In the genomic region with DNA sequence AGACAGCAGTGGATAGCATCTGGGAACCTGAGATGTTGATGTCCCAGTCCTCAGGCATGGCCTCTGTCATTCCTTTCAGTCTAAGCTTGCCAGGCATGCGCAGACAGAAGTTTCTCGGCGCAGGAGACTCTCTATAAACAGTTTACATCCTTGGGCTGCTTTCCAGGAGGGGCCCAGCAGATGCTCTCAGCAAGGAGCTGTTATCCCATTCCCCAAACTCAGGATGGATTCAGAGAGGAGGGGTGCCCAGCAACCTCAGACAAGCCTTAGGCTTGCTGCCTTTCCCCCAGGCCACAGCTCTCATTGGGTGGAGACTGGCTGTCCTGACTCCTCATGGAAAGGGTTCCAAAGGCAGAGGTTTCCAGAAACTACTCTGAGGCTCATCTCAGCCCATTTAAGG, we compare ENCODE assay signal across 18 mouse cellular contexts. TPM values are rescaled to one million over a fixed set of nuclear protein-coding genes. Genes with fewer than 3 reads are reported as not detected.
A peak's percentile ranks its signal among the peaks of the same experiment; 100 is the strongest.
DNase-seq lines count a peak whose midpoint lies in the region; ATAC-seq and TF ChIP-seq lines count a peak whose summit lies in the region.
"Had no signal": no experiment of that assay in that cellular context is flagged by ENCODE, and none has a peak within 500 bp of the region (broad histone marks: within the 10 kb centered on the region; RNA-seq: fewer than 3 reads in every experiment).

No protein-coding gene starts in this region.

- H3K36me3 ChIP-seq in lung, embryonic 14.5 days (ENCODE audit: insufficient read depth), result peaks cover 7% of the 10 kb centered on the region; the same call in 1 of the 2 replicates
- H3K36me3 ChIP-seq in intestine, postnatal 0 days (ENCODE audit: control insufficient read depth, insufficient read depth), result 0 out of 2 replicates have a peak, but pooled peaks cover 3% of the 10 kb centered on the region
- no peaks in the 10 kb centered on the region for H3K36me3 ChIP-seq in forebrain, embryonic 16.5 days (ENCODE audit: control insufficient read depth, insufficient read depth)
- H3K36me3 ChIP-seq: midbrain, embryonic 12.5 days had no signal

- peak overlapping the region; percentile 96; the same call in 1 of the 2 replicates for H3K27ac ChIP-seq in lung, embryonic 14.5 days (ENCODE audit: low read depth)
- peak overlapping the region; percentile 64 for H3K27ac ChIP-seq in intestine, postnatal 0 days (ENCODE audit: low read depth, low read length)
- no peak overlapping the region for H3K27ac ChIP-seq in forebrain, embryonic 16.5 days (ENCODE audit: low read length)
- H3K27ac ChIP-seq: midbrain, embryonic 12.5 days had no signal

- H3K27me3 ChIP-seq in lung, embryonic 14.5 days (ENCODE audit: insufficient read depth, low read length), result no peaks in the 10 kb centered on the region
- H3K27me3 ChIP-seq in intestine, postnatal 0 days (replicated peaks; ENCODE audit: control insufficient read depth, insufficient read depth, low read length), result no peaks in the 10 kb centered on the region
- no peaks in the 10 kb centered on the region for H3K27me3 ChIP-seq in forebrain, embryonic 16.5 days (replicated peaks; ENCODE audit: control insufficient read depth, insufficient read depth, low read length)

- no peak for TF ChIP-seq CTCF in lung, embryonic 14.5 days (IDR thresholded peaks at IDR 0.05; ENCODE audit: low read depth)
- no peak for TF ChIP-seq CTCF in lung, adult 2 months (IDR thresholded peaks at IDR 0.05; ENCODE audit: insufficient read depth, low read length)
- no peak for TF ChIP-seq CTCF in intestine, postnatal 0 days (IDR thresholded peaks at IDR 0.05; ENCODE audit: low read depth)

- peaks cover 5% of the 10 kb centered on the region; the same call in 1 of the 2 replicates for H3K9me3 ChIP-seq in lung, embryonic 14.5 days (ENCODE audit: low read depth, low read length)
- H3K9me3 ChIP-seq in intestine, postnatal 0 days (ENCODE audit: control insufficient read depth), result no peaks in the 10 kb centered on the region
- no peaks in the 10 kb centered on the region for H3K9me3 ChIP-seq in forebrain, embryonic 16.5 days (ENCODE audit: control insufficient read depth, low read length)

- ATAC-seq in lung, embryonic 14.5 days (ENCODE audit: insufficient read depth), result peak; percentile 34; the same call in 1 of the 2 replicates
- ATAC-seq in intestine, postnatal 0 days, result no peak
- ATAC-seq in forebrain, embryonic 16.5 days, result no peak
- ATAC-seq: forebrain, postnatal 0 days; liver, postnatal 0 days had no signal

- peak; percentile 92 for DNase-seq in lung, embryonic 14.5 days
- DNase-seq in lung, adult 2 months, result no peak
- DNase-seq in lung, postnatal 14 days, result peak; percentile 65
- DNase-seq in yolk sac, embryonic 10.5 days (ENCODE audit: low spot score), result peak; percentile 32
- DNase-seq in layer of hippocampus, adult 18-20 months (ENCODE audit: low spot score in 2 of 2), result no peak
- no peak for DNase-seq in kidney, postnatal 4 days
- DNase-seq: cerebellum, adult 2 months; forebrain, postnatal 0 days; gastrocnemius, postnatal 14 days; heart, postnatal 36 days; kidney, postnatal 14 days; layer of hippocampus, postnatal 36 days; left cerebral cortex, postnatal 4 days; liver, postnatal 0 days; thymus, adult 2 months had no signal

- H3K4me2 ChIP-seq in lung, embryonic 14.5 days, result no peak overlapping the region
- no peak overlapping the region for H3K4me2 ChIP-seq in intestine, postnatal 0 days (replicated peaks; ENCODE audit: low read depth)
- no peak overlapping the region for H3K4me2 ChIP-seq in forebrain, embryonic 16.5 days (ENCODE audit: low read length)
- H3K4me2 ChIP-seq: midbrain, embryonic 12.5 days had no signal

- H3K9ac ChIP-seq in lung, embryonic 14.5 days, result no peak overlapping the region
- H3K9ac ChIP-seq in intestine, postnatal 0 days (ENCODE audit: low read depth, low read length), result no peak overlapping the region
- H3K9ac ChIP-seq in forebrain, embryonic 16.5 days (replicated peaks; ENCODE audit: low read depth, low read length), result no peak overlapping the region
- H3K9ac ChIP-seq: forebrain, postnatal 0 days; liver, postnatal 0 days; midbrain, embryonic 12.5 days had no signal

- H3K4me3 ChIP-seq in lung, embryonic 14.5 days (ENCODE audit: low read depth, low read length), result no peak overlapping the region
- no peak overlapping the region for H3K4me3 ChIP-seq in lung, adult 2 months (replicated peaks; ENCODE audit: extremely low read depth, low read depth, low read length)
- no peak overlapping the region for H3K4me3 ChIP-seq in intestine, postnatal 0 days (ENCODE audit: low read depth, low read length)
- no peak overlapping the region for H3K4me3 ChIP-seq in forebrain, embryonic 16.5 days (replicated peaks; ENCODE audit: low read length)
- H3K4me3 ChIP-seq: midbrain, embryonic 12.5 days had no signal

- H3K4me1 ChIP-seq in lung, embryonic 14.5 days (ENCODE audit: insufficient read depth), result peaks cover 21% of the 10 kb centered on the region
- H3K4me1 ChIP-seq in lung, adult 2 months (ENCODE audit: control insufficient read depth, insufficient read depth, low read length), result peaks cover 9% of the 10 kb centered on the region; the same call in 1 of the 2 replicates
- H3K4me1 ChIP-seq in intestine, postnatal 0 days (replicated peaks; ENCODE audit: control insufficient read depth, insufficient read depth, low read length), result peaks cover 21% of the 10 kb centered on the region
- peaks cover 19% of the 10 kb centered on the region for H3K4me1 ChIP-seq in forebrain, embryonic 16.5 days (replicated peaks; ENCODE audit: control insufficient read depth, insufficient read depth, low read length)

- WGBS in lung, embryonic 14.5 days, result 22% methylated on average over 3 of the region's 3 CpGs
- 44% methylated on average over 3 of the region's 3 CpGs for WGBS in lung, adult 2 months
- WGBS in intestine, postnatal 0 days, result 54% methylated on average over 3 of the region's 3 CpGs
- WGBS in forebrain, embryonic 16.5 days, result 71% methylated on average over 3 of the region's 3 CpGs

- no peak for TF ChIP-seq POLR2A in lung, adult 2 months (IDR thresholded peaks at IDR 0.05; ENCODE audit: borderline replicate concordance, extremely low read depth, low read depth, low read length)

RNA-seq across cellular contexts. Expression of gene Traf3ip2, which starts 1.5 kb away (rescaled TPM):
- 27.9 TPM in 2 replicates for polyA plus RNA-seq in lung, embryonic 14.5 days (2014; fragmentation: Nextera tagmentation; extraction: Ambion mirVana)
- polyA plus RNA-seq in lung, adult 2 months (2012; rRNA removed), result 20.0 and 23.2 TPM in 2 replicates
- polyA plus RNA-seq in intestine, postnatal 0 days (2015; fragmentation: Nextera tagmentation; extraction: Ambion mirVana), result 25.3 and 27.8 TPM in 2 replicates
- 1 to 10 TPM; 1.5 to 2.1 TPM for total RNA-seq in layer of hippocampus, adult 18-20 months (2021)
- 6.3 and 6.9 TPM in 2 replicates for polyA plus RNA-seq in forebrain, embryonic 16.5 days (2015; fragmentation: Nextera tagmentation; extraction: Ambion mirVana)

Comparison
In these comparisons a context has a peak if more than half of its experiments do, and no peak if none do; other contexts are left out.
1. DNase-seq: peak in lung, embryonic 14.5 days (single experiment), lung, postnatal 14 days (single experiment) and yolk sac, embryonic 10.5 days (single experiment); none in lung, adult 2 months (single experiment), layer of hippocampus, adult 18-20 months (0 of 2) and kidney, postnatal 4 days (0 of 2).